ENCODE assay signal across 8 mouse cellular contexts in genomic region chr5:109866337-109867126, GRCm38 (mm10). TPM values are rescaled to one million over a fixed set of nuclear protein-coding genes. Genes with fewer than 3 reads are reported as not detected.
DNase-seq lines count a peak whose midpoint lies in the region; ATAC-seq and TF ChIP-seq lines count a peak whose summit lies in the region.

No protein-coding gene starts in this region.

- TF ChIP-seq EP300 in liver, embryonic 14.5 days (IDR thresholded peaks at IDR 0.05; ENCODE audit: low read depth), result no peak
- no peak for TF ChIP-seq EP300 in stomach, postnatal 0 days (optimal IDR thresholded peaks at IDR 0.05)

- peak overlapping the region; percentile 77 for H3K4me2 ChIP-seq in heart, embryonic 15.5 days
- peak overlapping the region; percentile 68 for H3K4me2 ChIP-seq in liver, embryonic 14.5 days (ENCODE audit: low read depth)
- peak overlapping the region; percentile 49 for H3K4me2 ChIP-seq in neural tube, embryonic 11.5 days (ENCODE audit: low read depth)
- H3K4me2 ChIP-seq in stomach, postnatal 0 days (replicated peaks; ENCODE audit: low read depth), result peak overlapping the region; percentile 60

- H3K9me3 ChIP-seq in forebrain, embryonic 10.5 days, result no peaks in the 10 kb centered on the region
- H3K9me3 ChIP-seq in heart, embryonic 15.5 days (replicated peaks), result no peaks in the 10 kb centered on the region
- H3K9me3 ChIP-seq in liver, embryonic 14.5 days (ENCODE audit: control insufficient read depth, low read length), result no peaks in the 10 kb centered on the region
- no peaks in the 10 kb centered on the region for H3K9me3 ChIP-seq in neural tube, embryonic 11.5 days (ENCODE audit: control insufficient read depth, low read length)
- H3K9me3 ChIP-seq in stomach, postnatal 0 days (ENCODE audit: control insufficient read depth, low read length), result no peaks in the 10 kb centered on the region

- 0% methylated on average over 22 of the region's 22 CpGs for WGBS in forebrain, embryonic 10.5 days
- under 1% methylated on average over 22 of the region's 22 CpGs for WGBS in heart, embryonic 15.5 days
- under 1% methylated on average over 22 of the region's 22 CpGs for WGBS in liver, embryonic 14.5 days (ENCODE audit: insufficient replicate concordance)
- WGBS in neural tube, embryonic 11.5 days, result under 1% methylated on average over 22 of the region's 22 CpGs
- 1% methylated on average over 22 of the region's 22 CpGs for WGBS in stomach, postnatal 0 days

- peak overlapping the region; percentile 84 for H3K27ac ChIP-seq in forebrain, embryonic 10.5 days
- H3K27ac ChIP-seq in heart, embryonic 15.5 days, result peak overlapping the region; percentile 67
- no peak overlapping the region for H3K27ac ChIP-seq in liver, embryonic 14.5 days
- H3K27ac ChIP-seq in neural tube, embryonic 11.5 days (ENCODE audit: low read depth, low read length), result 0 out of 2 replicates have a peak overlapping the region, but pooled peaks have one; percentile 8
- peak overlapping the region; percentile 70 for H3K27ac ChIP-seq in stomach, postnatal 0 days (replicated peaks)

- peak overlapping the region; percentile 59 for H3K9ac ChIP-seq in heart, embryonic 15.5 days
- peak overlapping the region; percentile 74 for H3K9ac ChIP-seq in liver, embryonic 14.5 days (replicated peaks)
- peak overlapping the region; percentile 65 for H3K9ac ChIP-seq in neural tube, embryonic 11.5 days (ENCODE audit: low read length)
- H3K9ac ChIP-seq in stomach, postnatal 0 days (ENCODE audit: low read length), result peak overlapping the region; percentile 63

- peaks cover 17% of the 10 kb centered on the region for H3K4me1 ChIP-seq in forebrain, embryonic 10.5 days
- H3K4me1 ChIP-seq in heart, embryonic 15.5 days (replicated peaks), result peaks cover 2% of the 10 kb centered on the region; the same call in 1 of the 2 replicates
- H3K4me1 ChIP-seq in liver, embryonic 14.5 days (replicated peaks; ENCODE audit: control insufficient read depth in 2 of 2, insufficient read depth in 2 of 2, low read length in 1 of 2), result peaks cover 0 to 2% of the 10 kb centered on the region in 2 experiments; a peak in 1 of 4 replicates
- H3K4me1 ChIP-seq in neural tube, embryonic 11.5 days (ENCODE audit: control insufficient read depth, insufficient read depth, low read length), result no peaks in the 10 kb centered on the region
- no peaks in the 10 kb centered on the region for H3K4me1 ChIP-seq in stomach, postnatal 0 days (replicated peaks; ENCODE audit: control insufficient read depth, insufficient read depth)

- no peak for TF ChIP-seq CTCF in liver, embryonic 14.5 days (IDR thresholded peaks at IDR 0.05; ENCODE audit: low read depth)
- TF ChIP-seq CTCF in stomach, postnatal 0 days (IDR thresholded peaks at IDR 0.05; ENCODE audit: low read depth), result no peak; the same call in 1 of the 2 replicates

- ATAC-seq in heart, embryonic 15.5 days (replicated peaks; ENCODE audit: insufficient number of reproducible peaks, insufficient read depth, low FRiP score, low read depth), result peak; percentile 99
- ATAC-seq in liver, embryonic 14.5 days (ENCODE audit: insufficient read depth), result peak; percentile 100
- ATAC-seq in neural tube, embryonic 11.5 days (ENCODE audit: insufficient read depth, low FRiP score, low TSS enrichment), result peak; percentile 100
- peak; percentile 100 for ATAC-seq in stomach, postnatal 0 days (ENCODE audit: low FRiP score, low TSS enrichment)

- peak; percentile 74 to 81 for DNase-seq in CD8-positive naive resting alpha-beta T cell, adult 2 months (ENCODE audit: low read depth in 2 of 2, low spot score in 2 of 2)
- peak; percentile 79 for DNase-seq in c-Kit-positive CD71-negative TER-119-negative erythroid progenitor cells, embryonic 14.5 days (ENCODE audit: low read depth)
- peak; percentile 84 for DNase-seq in forebrain, embryonic 10.5 days (ENCODE audit: extremely low spot score, low spot score)
- peak; percentile 91 to 93 for DNase-seq in kidney, postnatal 25 days
- peak; percentile 79 to 81 (median 79) for DNase-seq in liver, embryonic 14.5 days (ENCODE audit: low read depth in 3 of 3, low spot score in 3 of 3)
- DNase-seq in neural tube, embryonic 11.5 days (ENCODE audit: low spot score), result peak; percentile 86
- peak; percentile 90 for DNase-seq in stomach, postnatal 0 days (ENCODE audit: low spot score)

- H3K27me3 ChIP-seq in forebrain, embryonic 10.5 days (ENCODE audit: poor library complexity, severe bottlenecking), result no peaks in the 10 kb centered on the region
- no peaks in the 10 kb centered on the region for H3K27me3 ChIP-seq in heart, embryonic 15.5 days
- no peaks in the 10 kb centered on the region for H3K27me3 ChIP-seq in liver, embryonic 14.5 days (ENCODE audit: control insufficient read depth, insufficient read depth, low read length)
- no peaks in the 10 kb centered on the region for H3K27me3 ChIP-seq in neural tube, embryonic 11.5 days (ENCODE audit: control insufficient read depth, insufficient read depth, low read length)
- no peaks in the 10 kb centered on the region for H3K27me3 ChIP-seq in stomach, postnatal 0 days (ENCODE audit: control insufficient read depth, insufficient read depth, low read length)

- peaks cover 10% of the 10 kb centered on the region for H3K36me3 ChIP-seq in forebrain, embryonic 10.5 days (replicated peaks)
- no peaks in the 10 kb centered on the region for H3K36me3 ChIP-seq in heart, embryonic 15.5 days
- no peaks in the 10 kb centered on the region for H3K36me3 ChIP-seq in liver, embryonic 14.5 days (replicated peaks; ENCODE audit: control insufficient read depth, insufficient read depth, low read depth)
- no peaks in the 10 kb centered on the region for H3K36me3 ChIP-seq in neural tube, embryonic 11.5 days (ENCODE audit: control insufficient read depth, insufficient read depth, low read length)
- no peaks in the 10 kb centered on the region for H3K36me3 ChIP-seq in stomach, postnatal 0 days (ENCODE audit: control insufficient read depth, insufficient read depth, low read length)

- peak overlapping the region; percentile 70 for H3K4me3 ChIP-seq in forebrain, embryonic 10.5 days
- H3K4me3 ChIP-seq in heart, embryonic 15.5 days, result peak overlapping the region; percentile 85
- peak overlapping the region; percentile 73 to 99 for H3K4me3 ChIP-seq in liver, embryonic 14.5 days (ENCODE audit: insufficient read depth in 1 of 2, low read depth in 2 of 2, low read length in 2 of 2)
- H3K4me3 ChIP-seq in neural tube, embryonic 11.5 days (ENCODE audit: low read depth, low read length), result peak overlapping the region; percentile 57
- H3K4me3 ChIP-seq in stomach, postnatal 0 days (ENCODE audit: low read depth, low read length), result peak overlapping the region; percentile 60

RNA-seq across cellular contexts. Expression of gene Gm15446, which starts 56.7 kb away (rescaled TPM):
- 0.68 and 0.81 TPM in 2 replicates for polyA plus RNA-seq in forebrain, embryonic 10.5 days (2016; fragmentation: Nextera tagmentation; extraction: Ambion mirVana)
- polyA plus RNA-seq in heart, embryonic 15.5 days (2015; fragmentation: Nextera tagmentation; extraction: Ambion mirVana), result 0.19 and 0.47 TPM in 2 replicates
- polyA plus RNA-seq in liver, embryonic 14.5 days (2012; rRNA removed), result 0.01 and 0.05 TPM in 2 replicates
- polyA plus RNA-seq in liver, embryonic 14.5 days (2014; fragmentation: Nextera tagmentation; extraction: Ambion mirVana), result 0.18 and 0.45 TPM in 2 replicates
- 0.57 and 0.76 TPM in 2 replicates for polyA plus RNA-seq in neural tube, embryonic 11.5 days (2014; fragmentation: Nextera tagmentation; extraction: Ambion mirVana)
- 0.76 and 0.93 TPM in 2 replicates for polyA plus RNA-seq in stomach, postnatal 0 days (2015; fragmentation: Nextera tagmentation; extraction: Ambion mirVana)
